Mouse (Mus musculus) gastrocnemius, adult 8-10 months (tissue): ENCODE results near the gene Mapkapk3. TPM values are rescaled to one million over a fixed set of nuclear protein-coding genes. Genes with fewer than 3 reads are reported as not detected.
A peak's percentile ranks its signal among the peaks of the same experiment; 100 is the strongest.
"Not testable (repeated sequence)": the region's sequence is repeated elsewhere in the genome, so short reads cannot be mapped to it uniquely, and the experiment has no call there.

Experiments used
- DNase-seq, 2 experiments: peaks; one replicate each; pipeline ENCODE4 v3.0.0; 2022; ENCODE audit warnings: low spot score in 2 of 2
- total RNA-seq, 4 experiments: library from RNA; stranded (reverse); gene quantifications; 2 replicates each; pipeline ENCODE4 v1.2.4; 2022

Gene Mapkapk3
- total RNA-seq, 4 experiments from 2014 or later: 33.6 to 41.0 (median 36.0) TPM

GRCm38 (mm10) chr9:107307886-107308285 lies 18.2 kb upstream of the Mapkapk3 start:
- DNase-seq: peak; percentile 85 to 93

DNA sequence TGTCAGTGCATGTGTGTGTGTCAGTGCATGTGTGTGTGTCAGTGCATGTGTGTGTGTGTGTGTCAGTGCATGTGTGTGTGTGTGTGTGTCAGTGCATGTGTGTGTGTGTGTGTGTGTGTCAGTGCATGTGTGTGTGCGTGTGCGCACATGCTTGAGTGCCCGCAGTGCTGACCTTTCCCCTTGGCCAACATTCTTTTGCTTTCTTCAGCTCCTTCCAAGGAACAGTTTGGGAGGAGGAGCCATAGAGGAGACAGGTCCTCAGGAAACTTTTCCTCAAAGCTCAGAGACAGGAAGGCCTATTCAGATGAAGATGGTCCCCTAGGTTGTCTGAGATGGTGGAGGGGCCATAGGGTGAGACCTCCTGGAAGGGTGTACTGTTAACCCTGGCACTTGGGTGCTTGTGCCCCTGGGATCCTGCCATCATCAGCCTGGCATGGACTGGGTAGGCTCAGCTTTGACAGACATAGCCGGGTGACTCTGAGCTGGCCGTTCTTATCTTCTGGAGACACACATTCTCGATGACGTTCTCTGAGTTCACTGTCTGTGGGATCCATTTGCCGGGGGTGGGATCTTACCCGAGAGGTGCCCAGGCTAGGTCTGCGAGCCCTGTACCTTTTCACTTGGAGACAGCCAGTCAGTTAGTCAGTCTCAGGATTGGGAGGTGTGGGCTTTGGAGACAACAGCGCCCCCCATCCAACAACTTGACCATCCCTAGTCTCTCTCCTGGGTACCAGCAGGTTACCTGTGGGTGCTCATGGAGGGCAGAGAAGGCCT lies 17.6 kb upstream of the Mapkapk3 start:
- DNase-seq: peak in 1 of 2 experiments; percentile 12

DNA sequence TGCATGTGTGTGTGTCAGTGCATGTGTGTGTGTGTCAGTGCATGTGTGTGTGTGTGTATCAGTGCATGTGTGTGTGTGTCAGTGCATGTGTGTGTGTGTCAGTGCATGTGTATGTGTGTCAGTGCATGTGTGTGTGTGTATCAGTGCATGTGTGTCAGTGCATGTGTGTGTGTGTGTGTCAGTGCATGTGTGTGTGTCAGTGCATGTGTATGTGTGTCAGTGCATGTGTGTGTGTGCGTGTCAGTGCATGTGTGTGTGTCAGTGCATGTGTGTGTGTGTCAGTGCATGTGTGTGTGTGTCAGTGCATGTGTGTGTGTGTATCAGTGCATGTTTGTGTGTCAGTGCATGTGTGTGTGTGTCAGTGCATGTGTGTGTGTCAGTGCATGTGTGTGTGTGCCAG lies 17.0 kb upstream of the Mapkapk3 start:
- DNase-seq: not testable (repeated sequence)

DNA sequence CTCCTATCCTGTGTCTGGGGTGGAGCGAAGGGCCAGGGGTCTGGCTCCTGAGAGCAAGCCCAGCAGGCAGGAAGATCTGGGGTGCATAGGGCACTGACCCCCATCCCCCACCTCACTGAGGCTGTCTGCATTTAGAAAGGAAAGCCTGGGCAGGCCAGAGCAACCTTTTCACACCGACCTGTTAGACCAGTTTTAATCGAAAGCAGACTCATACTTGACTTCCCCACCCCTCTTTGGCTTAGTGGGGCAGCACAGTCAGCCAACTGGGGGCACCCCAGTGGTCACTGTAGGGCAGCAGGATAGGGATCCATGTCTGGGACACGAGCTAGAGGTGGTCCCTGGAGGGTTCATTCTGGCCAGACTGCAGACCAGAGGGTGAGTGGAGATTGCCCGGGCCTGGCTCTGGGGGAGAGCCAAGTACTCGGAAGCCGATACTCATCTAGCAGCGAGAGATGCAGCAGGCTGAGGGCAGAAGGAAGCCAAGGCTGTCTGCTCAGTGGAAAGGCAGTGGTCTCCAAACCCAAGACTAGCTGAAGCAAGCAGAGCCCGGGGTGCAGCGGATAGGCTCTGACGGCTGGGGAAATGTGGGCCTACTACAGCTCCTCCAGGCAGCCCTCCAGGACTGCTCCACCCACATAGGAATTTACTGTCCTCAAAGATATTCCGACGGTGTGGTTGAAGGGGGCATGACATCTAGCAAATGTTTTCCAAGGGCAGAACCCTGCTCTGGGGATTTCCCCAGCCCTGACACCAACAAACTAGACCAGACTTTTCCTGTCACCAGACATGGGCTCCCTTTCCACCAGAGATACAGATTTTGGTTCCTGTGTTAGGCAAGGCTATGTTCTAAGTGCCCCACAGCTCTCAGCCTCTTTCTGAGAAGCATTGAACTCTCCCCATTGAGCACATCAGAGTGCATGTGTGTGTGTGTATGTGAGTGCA lies 16.2 kb upstream of the Mapkapk3 start:
- peak; percentile 41 to 67 for DNase-seq

GRCm38 (mm10) chr9:107305012-107305411 lies 15.3 kb upstream of the Mapkapk3 start:
- DNase-seq: no peak

GRCm38 (mm10) chr9:107304383-107304782 lies 14.7 kb upstream of the Mapkapk3 start:
- no peak for DNase-seq

DNA sequence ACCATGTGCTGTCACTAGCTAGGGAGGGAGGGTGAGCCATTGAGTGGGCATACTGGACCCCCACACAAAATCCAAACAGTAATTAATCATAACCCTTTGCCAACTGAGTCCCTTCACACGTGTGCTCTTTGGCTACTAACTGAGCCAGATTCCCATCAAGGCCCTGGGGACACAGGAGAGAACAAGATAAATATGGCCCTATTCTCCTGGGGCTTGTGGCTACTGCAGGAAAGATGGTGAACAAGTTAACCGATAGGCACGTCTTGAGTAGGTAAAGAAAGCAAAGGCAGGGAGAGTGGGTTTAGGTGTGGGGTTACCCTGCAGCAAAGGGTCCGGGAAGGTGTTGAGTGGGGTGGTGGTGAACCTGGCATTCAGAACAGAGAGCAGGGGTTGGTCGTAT lies 14.2 kb upstream of the Mapkapk3 start:
- no peak for DNase-seq

DNA sequence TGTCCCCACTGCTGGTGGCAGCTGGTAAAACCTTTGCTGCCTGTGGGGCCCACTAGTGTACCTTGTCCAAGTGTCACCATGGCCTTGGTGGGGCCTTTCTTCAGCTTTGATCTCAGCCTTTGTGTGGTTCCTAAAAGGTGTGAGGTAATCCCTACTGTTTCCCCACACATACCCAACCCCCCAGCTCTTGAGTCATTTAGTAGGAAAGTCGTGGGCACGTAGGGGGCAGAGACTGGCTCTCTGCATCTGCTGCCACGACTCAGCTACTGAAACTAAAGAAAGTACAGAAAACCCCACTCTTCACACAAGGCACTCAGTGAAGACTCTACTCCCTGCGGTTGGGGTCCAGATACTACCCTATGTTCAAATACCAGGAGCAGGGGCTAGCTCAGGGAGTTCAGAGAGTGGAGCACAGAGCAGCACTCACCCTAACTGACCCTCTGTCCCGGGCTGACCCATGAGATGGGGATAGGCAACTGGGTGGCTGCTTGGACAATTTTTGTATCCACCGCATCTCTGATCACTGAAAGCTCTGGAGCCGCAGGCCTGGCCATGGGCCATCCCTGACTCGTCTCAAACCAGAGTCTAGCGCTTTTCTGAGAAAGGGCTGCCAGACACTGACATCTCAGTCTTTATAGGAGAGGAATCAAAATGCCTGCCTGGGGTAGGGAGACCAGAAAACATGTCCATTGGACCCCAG lies 13.6 kb upstream of the Mapkapk3 start:
- DNase-seq: no peak

GRCm38 (mm10) chr9:107302592-107302991 lies 12.9 kb upstream of the Mapkapk3 start:
- DNase-seq: no peak

GRCm38 (mm10) chr9:107301554-107302331 lies 12.1 kb upstream of the Mapkapk3 start:
- DNase-seq: no peak

GRCm38 (mm10) chr9:107300224-107300973 lies 10.7 kb upstream of the Mapkapk3 start:
- DNase-seq: no peak

DNA sequence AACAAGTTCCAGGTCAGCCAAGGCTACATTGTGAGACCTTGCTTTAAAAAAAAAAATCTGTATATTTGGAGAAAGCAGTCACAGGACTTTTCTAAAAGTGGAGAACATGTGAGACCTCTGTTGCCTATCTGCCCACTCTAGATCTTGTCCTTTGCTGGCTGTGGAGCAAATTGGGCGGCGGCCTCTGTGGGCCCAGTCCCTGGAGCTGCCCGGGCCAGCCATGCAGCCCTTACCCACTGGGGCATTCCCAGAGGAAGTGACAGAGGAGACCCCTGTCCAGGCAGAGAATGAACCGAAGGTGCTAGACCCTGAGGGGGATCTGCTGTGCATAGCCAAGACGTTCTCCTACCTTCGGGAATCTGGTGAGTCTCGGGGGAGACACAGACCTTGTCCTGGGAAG lies 10.1 kb upstream of the Mapkapk3 start:
- no peak for DNase-seq

- DNase-seq: no peak
These were observed 9.2 kb upstream of the Mapkapk3 start for GRCm38 (mm10) chr9:107298876-107299275.

DNA sequence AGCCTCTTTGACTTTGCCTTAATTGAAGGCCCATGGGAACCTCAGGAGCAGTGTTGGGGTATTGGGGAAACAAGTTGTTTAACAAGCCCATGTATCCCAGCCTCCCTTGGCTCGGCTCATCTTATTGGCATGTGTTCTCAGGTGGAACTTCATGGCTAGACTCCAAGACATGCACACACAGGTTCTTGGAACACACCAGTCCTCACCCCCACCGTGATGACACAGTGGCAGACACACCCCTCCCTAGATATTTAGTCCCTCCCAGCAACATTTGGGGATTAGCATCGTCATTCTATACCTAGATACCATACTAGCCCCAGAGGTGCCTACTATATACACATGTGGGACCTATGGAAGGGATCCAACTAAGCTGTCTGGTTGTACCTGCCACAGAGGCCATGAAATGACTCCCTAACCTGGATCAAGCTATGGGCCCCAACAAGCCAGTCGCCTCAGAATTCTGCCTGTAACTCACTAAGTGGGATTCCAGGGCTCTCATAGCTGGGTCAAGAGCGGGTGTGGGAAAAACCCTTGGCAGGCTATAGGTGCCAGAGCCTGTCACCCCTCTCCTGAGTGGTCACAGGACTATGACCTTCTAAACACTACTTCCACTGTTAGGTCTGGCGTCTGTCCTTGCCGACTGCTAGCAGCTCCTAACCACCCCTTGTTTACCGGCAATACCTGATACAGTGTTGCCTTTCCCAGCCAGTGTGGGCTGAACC lies 8.5 kb upstream of the Mapkapk3 start:
- no peak for DNase-seq

DNA sequence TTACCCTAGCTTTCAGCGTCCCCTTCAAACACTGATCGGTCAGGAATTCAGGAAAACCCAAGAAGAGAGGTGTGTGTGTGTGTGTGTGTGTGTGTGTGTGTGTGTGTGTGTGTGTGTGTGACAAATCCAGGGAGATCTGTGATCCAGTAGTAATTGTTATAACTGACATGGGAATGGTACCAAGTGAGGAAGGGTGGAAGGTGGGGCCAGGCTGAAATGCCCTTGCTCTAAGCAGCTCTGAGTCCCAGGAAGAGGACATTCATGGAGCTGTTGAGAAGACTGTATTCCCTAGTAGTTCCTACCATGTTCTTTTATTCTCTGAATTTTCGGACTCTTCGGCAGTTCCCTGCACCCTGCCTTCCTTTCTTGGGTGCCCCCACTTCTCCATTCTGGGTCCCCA lies 8.0 kb upstream of the Mapkapk3 start:
- no peak for DNase-seq

GRCm38 (mm10) chr9:107297059-107297458 lies 7.4 kb upstream of the Mapkapk3 start:
- DNase-seq: no peak

DNA sequence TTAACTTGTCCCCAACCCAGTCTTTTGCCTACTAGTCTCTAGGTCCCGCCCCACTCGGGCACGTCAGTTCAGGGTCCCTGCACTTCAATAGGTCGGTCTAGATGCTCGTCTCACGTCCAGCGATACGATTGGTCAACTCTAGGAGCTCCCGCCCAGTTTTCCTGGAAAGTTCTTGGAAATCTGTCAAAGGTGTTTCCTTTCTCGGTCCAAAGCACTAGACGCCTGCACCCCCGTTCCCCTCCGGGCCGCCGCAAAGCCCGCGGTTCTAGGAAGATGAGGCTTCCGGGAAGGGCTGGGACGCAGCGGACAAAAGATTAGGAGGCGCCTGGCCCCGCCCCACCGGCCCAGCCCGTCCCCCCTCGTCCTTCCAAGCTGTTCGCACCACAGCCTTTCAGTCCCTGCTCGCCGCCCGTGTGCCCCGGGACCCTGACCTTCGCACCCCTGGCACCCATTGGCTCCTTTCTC lies 6.9 kb upstream of the Mapkapk3 start:
- peak; percentile 93 to 95 for DNase-seq

GRCm38 (mm10) chr9:107296041-107296440 lies 6.4 kb upstream of the Mapkapk3 start:
- DNase-seq: no peak

- DNase-seq: no peak
These were observed 6.2 kb upstream of the Mapkapk3 start, which contains the start of gene Cish for GRCm38 (mm10) chr9:107296016-107296040. Cish (plus strand) TSS chr9:107296026.

GRCm38 (mm10) chr9:107295616-107296015 lies 5.9 kb upstream of the Mapkapk3 start:
- no peak for DNase-seq
